Mouse (Mus musculus) adrenal gland (tissue): ENCODE measurements around the gene Arhgap45.

ENCODE experiments used
- intact Hi-C: fragments of 180-260 bp; cut with DNase I; formaldehyde crosslinking; loops from one replicate; pipeline ENCODE4 v1.15.1; 2025

The Arhgap45 gene

GRCm38 (mm10) chr10:79986232-79986878 is 30.1 kb upstream of the Arhgap45 start:
- intact Hi-C loops = loop anchor here (5.0 kb wide), 2 partner anchors 126 to 156 kb away; partner anchors contain the start of gene Cbarp

GRCm38 (mm10) chr10:79986963-79987362 is 29.5 kb upstream of the Arhgap45 start:
- intact Hi-C loops = loop anchor here (5.0 kb wide), 2 partner anchors 125 to 155 kb away; partner anchors contain the start of gene Cbarp

GRCm38 (mm10) chr10:79987771-79988505 is 28.5 kb upstream of the Arhgap45 start:
- intact Hi-C loops = loop anchor here (5.0 kb wide), 2 partner anchors 124 to 154 kb away; partner anchors contain the start of gene Cbarp

- intact Hi-C loops = loop anchor here (5.0 kb wide), 2 partner anchors 124 to 154 kb away; partner anchors contain the start of gene Cbarp
Measured at GRCm38 (mm10) chr10:79988506-79989271, 27.8 kb upstream of the Arhgap45 start, which contains the start of gene Cnn2. Cnn2 (plus strand) TSS chr10:79988584.

- intact Hi-C loops = loop anchor here (5.0 kb wide), 2 partner anchors 123 to 153 kb away; partner anchors contain the start of gene Cbarp
Measured at GRCm38 (mm10) chr10:79989272-79989786, 27.1 kb upstream of the Arhgap45 start.

- intact Hi-C loops = loop anchor here (5.0 kb wide), 2 partner anchors 122 to 152 kb away; partner anchors contain the start of gene Cbarp
Measured at GRCm38 (mm10) chr10:79989870-79990269, 26.6 kb upstream of the Arhgap45 start.

GRCm38 (mm10) chr10:79991099-79991498 is 25.4 kb upstream of the Arhgap45 start:
- intact Hi-C loops = no loop called here

GRCm38 (mm10) chr10:79991548-79991947 is 24.9 kb upstream of the Arhgap45 start:
- intact Hi-C loops = no loop called here

- intact Hi-C loops = loop anchor here (5.0 kb wide), 1 partner anchor 38 kb away; no protein-coding TSS in a partner anchor
Measured at GRCm38 (mm10) chr10:79994397-79995115, 21.9 kb upstream of the Arhgap45 start.

GRCm38 (mm10) chr10:79995636-79996035 is 20.8 kb upstream of the Arhgap45 start:
- intact Hi-C loops = loop anchor here (5.0 kb wide), 1 partner anchor 37 kb away; no protein-coding TSS in a partner anchor

GRCm38 (mm10) chr10:79996272-79997033 is 20.0 kb upstream of the Arhgap45 start, which contains the start of gene Abca7:
Abca7 (plus strand) TSS chr10:79996494.
- intact Hi-C loops = loop anchor here (5.0 kb wide), 1 partner anchor 36 kb away; no protein-coding TSS in a partner anchor

GRCm38 (mm10) chr10:79997034-79997760 is 19.3 kb upstream of the Arhgap45 start:
- intact Hi-C loops = loop anchor here (5.0 kb wide), 1 partner anchor 35 kb away; no protein-coding TSS in a partner anchor

GRCm38 (mm10) chr10:79997819-79998218 is 18.6 kb upstream of the Arhgap45 start:
- intact Hi-C loops = loop anchor here (5.0 kb wide), 1 partner anchor 34 kb away; no protein-coding TSS in a partner anchor

- intact Hi-C loops = no loop called here
Measured at GRCm38 (mm10) chr10:80001945-80002344, 14.5 kb upstream of the Arhgap45 start.

- intact Hi-C loops = no loop called here
Measured at GRCm38 (mm10) chr10:80002829-80003228, 13.6 kb upstream of the Arhgap45 start.

GRCm38 (mm10) chr10:80003374-80004232 is 12.8 kb upstream of the Arhgap45 start:
- intact Hi-C loops = no loop called here

GRCm38 (mm10) chr10:80004233-80004705 is 12.2 kb upstream of the Arhgap45 start:
- intact Hi-C loops = no loop called here
